Mouse (Mus musculus) G1E (cell line): ENCODE measurements around the gene Syndig1.

ENCODE experiments used
- CTCF ChIP-seq: IDR thresholded peaks from 2 replicates; pipeline ENCODE4 v1.5.1; 2012; ENCODE audit warnings: low read depth, low read length, inconsistent platforms, mixed read lengths
- GATA1 ChIP-seq: IDR thresholded peaks from 2 replicates; pipeline ENCODE4 v1.6.1; 2012; ENCODE audit warnings: borderline replicate concordance, low read length, inconsistent platforms, mixed read lengths
- GATA2 ChIP-seq: IDR thresholded peaks from 2 replicates; pipeline ENCODE4 v1.6.1; 2012; ENCODE audit warnings: low read depth, low read length, inconsistent platforms, borderline replicate concordance

- TF ChIP-seq GATA1 (no peak), CTCF (no peak), GATA2 (no peak)
Measured at GRCm38 (mm10) chr2:149870496-149870895, 41.5 kb downstream of the Syndig1 start.
